Mouse (Mus musculus): ENCODE data around the gene Slc4a2.

Gene Slc4a2

DNA sequence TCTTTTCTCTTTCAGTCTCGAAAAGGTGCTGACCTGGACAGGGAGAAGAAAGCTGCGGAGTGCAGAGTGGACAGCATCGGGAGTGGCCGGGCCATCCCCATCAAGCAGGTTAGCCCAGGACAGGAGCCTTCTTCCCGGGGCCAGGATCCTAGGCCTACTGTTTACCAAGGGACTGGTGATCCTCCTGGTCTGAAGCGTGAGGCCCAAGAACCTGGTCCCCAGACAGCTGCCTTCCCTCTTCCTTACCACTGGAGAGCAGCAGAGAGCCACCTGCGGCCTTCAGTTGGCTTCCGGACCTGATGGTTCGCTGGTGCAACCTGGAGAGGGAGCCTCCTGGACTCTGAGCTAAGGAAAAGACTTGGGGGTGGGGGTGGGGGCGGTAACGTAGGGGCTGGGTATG lies 59.7 kb downstream of the Slc4a2 start:
- in situ Hi-C loops (cut with MboI; ENCODE audit: low pct_unique_long_range_greater_than_20kb in 1 of 2, low sequenced_read_pairs in 2 of 2, unreplicated experiment in 1 of 2): no loop called here

DNA sequence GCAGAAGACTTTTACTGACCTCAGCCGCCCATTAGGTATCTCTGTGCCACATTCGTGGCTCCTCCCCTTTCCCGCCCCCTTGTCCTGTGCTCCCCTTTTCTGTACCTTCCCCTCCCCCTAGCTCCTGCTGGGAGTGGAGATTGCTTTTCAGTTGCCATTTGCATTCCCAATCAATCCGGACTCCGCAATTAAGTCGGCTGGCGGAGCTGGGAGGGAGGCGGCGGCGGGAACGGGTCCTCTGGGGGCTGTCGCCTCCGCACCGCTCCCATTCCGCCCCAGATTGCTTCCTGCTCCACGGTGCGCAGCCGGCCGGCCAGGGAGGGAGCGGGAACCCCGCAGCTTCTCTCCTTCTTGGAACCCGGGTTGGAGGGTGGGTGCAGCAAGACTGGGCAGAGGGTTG lies 61.3 kb downstream of the Slc4a2 start:
- in situ Hi-C loops (cut with MboI; ENCODE audit: low pct_unique_long_range_greater_than_20kb in 1 of 2, low sequenced_read_pairs in 2 of 2, unreplicated experiment in 1 of 2): no loop called here

DNA sequence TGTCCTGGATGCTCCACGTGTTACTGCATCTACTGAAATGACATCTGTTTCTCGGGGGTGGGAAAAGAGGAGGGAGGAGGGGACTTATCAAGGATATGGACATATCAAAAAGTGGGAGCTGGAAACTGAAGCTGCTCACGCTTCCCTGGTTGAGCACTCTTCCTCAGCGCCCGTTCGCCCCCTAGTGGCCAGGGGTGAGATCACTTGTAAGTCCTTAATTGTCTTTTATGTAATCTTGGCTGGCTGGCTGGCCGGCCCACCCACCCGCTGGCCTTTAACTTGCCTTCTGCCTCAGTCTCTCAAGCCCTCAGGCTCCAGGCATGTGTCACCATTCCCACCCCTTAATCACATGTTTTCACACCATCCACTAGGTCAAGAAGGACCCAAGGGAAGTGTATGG lies 62.5 kb downstream of the Slc4a2 start:
- in situ Hi-C loops (cut with MboI; ENCODE audit: low pct_unique_long_range_greater_than_20kb in 1 of 2, low sequenced_read_pairs in 2 of 2, unreplicated experiment in 1 of 2): no loop called here

DNA sequence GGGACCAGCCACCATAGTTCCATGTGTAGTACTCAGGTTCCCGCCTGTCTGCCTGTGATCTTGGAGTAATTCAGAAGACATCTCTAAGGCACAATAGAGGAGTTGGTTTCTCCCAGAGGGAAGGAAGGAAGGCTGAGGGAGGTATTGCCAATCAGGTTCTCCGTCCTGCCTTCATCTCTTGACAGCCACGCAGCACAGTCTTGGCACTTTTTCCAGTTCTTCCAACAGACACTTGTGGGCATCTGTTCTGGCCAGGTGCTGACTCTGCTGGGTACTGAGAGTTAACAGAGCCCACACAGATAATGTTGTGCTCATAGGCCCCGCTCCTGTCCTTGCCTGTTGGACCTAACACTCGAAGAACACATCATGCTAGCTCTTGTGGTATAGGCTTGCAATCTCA lies 63.1 kb downstream of the Slc4a2 start:
- in situ Hi-C loops (cut with MboI; ENCODE audit: low pct_unique_long_range_greater_than_20kb in 1 of 2, low sequenced_read_pairs in 2 of 2, unreplicated experiment in 1 of 2): no loop called here

DNA sequence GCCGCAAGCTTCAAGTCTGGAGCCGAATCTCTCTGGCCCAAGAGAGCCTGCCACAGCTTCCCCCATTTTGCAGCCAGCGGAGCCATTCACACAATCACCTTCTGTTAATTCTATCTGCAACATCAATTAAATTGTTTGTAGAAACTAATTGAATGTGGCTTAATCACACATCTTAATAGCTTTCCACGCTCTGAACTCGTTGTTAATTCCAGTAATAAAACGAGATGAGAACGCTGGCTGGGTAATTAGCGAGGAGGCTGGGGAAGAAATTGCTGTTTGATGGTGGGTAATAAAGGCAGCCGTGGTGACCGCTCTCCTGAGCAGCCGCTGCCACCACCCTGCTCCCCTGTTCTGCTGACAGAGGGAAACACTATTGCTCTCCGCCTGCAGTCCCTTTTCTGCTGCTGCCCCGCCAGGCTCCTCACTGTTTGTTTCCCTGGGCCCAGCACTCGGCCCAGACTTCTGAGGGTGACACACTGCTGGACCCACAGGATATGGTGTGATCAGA lies 66.8 kb downstream of the Slc4a2 start:
- in situ Hi-C loops (cut with MboI; ENCODE audit: low pct_unique_long_range_greater_than_20kb in 1 of 2, low sequenced_read_pairs in 2 of 2, unreplicated experiment in 1 of 2): no loop called here

Measured in mouse embryonic stem cell (cell line).